Mouse (Mus musculus) left cerebral cortex, adult 8-10 months (tissue): ENCODE measurements around the gene Dcdc2b. TPM values are rescaled to one million over a fixed set of nuclear protein-coding genes. Genes with fewer than 3 reads are reported as not detected.

ENCODE experiments used
- DNase-seq, 2 experiments: peaks; one replicate each; pipeline ENCODE4 v3.0.0; 2022; ENCODE audit warnings: low spot score in 2 of 2
- total RNA-seq, 4 experiments: library from RNA; stranded (reverse); gene quantifications; 2 replicates each; pipeline ENCODE4 v1.2.4; 2022

The Dcdc2b gene
- total RNA-seq, 4 experiments from 2014 or later = 2.2 to 4.9 (median 3.9) TPM

GRCm38 (mm10) chr4:129622120-129622802 lies 8.2 kb upstream of the Dcdc2b start:
- no peak for DNase-seq

- no peak for DNase-seq
Measured at GRCm38 (mm10) chr4:129621283-129621841, 7.3 kb upstream of the Dcdc2b start.

DNA sequence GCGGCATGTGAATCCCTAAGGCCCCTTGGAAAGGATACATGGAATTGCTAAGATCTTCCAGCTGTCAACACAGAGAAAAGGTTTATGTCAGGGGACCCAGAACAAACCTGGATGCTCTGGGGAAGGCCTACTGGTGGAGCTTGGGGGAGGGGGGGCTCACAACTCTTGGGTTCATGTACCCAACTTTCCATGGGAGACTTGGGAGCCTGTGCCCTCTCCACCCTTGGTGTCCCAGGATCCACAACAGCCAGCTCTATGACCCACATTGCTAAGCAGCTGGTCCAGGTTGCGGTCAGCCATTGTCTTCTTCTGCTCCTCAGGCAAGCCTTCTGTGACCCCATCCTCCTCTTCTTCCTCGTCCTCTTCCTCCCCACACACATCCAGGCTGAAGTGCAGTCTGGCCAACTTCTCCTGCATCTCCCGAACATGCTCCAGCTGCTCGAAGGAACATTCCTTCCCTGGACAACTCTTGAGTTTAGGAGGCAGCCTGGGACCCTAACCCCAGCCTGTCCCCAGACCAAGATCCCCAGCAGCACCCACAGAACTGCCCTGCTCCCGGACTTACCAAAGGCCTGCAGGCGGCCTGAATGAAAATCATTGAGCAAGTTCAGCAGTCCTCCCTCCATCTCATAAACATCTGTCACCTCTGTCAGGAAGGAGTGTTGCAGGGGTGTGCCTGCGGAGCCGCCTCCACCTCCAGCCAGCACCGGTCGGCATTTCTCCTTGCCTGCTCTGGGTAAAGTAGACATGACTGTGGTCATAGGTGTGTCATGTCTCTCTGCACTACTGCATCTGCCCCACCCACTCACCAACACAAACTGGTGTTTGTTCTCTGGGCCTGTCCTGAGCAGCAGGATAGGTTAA lies 6.6 kb upstream of the Dcdc2b start:
- DNase-seq = no peak

DNA sequence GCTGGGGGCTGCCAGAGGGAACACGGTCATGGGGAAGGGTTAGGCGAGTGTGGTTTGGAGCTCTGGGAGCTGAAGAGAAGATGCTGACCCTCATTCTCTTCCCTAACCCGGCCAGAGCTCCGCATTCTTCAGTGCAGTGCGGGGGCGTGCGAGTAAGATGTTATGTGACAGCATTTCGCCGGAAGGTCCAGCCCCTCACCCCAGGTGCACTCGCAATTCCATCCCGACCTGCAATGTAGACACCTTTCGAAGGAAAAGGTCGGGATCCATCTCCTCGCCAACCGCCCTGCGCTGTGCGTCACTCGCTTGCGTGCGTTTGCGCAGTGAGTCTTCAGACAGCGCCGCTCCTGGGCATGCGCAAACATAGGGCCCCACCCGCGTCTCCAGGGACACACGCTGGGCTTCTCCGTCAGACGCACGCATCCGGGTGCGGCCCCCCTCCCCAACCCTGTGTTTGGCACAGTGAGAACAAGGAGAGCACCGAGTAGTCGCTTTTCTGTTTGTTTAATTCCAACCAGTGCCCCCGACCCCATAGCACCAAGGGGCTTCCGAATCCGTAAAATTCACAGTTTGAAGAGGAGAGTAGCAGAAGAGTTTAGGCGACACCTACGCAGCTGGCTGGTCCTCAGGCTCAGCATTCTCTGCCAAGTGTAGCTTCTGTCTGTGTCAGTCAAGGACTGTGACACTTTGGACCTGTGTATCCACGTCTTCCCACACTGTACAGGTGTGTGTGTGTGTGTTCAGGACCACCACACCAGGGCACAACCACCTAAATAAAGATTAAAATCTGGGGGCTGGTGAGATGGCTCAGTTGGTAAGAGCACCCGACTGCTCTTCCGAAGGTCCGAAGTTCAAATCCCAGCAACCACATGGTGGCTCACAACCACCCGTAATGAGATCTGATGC lies 5.0 kb upstream of the Dcdc2b start, which contains the start of gene Iqcc:
Gene Iqcc (minus strand): TSS at position 314 of the 906 bp plus-strand sequence.
- peak; percentile 92 to 97 for DNase-seq

DNA sequence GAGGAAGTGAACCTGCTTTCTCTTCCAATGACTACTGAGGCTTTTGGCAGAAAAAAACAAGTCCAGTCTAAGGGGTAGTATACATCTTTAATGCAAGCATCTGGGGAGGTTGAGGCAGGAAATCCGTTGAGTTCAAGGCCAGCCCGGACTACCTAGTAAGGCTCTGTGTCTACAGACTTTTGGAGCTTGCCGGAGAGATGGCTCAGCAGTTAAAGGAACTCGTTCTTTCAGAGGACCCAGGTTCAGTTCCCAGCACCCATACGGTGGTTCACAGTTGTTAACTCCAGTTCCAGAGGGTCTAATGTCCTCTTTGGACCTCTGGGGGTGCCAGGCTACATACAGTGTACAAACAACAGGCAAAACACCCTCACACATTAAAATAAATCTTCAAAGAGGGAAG lies 4.0 kb upstream of the Dcdc2b start:
- no peak for DNase-seq

DNA sequence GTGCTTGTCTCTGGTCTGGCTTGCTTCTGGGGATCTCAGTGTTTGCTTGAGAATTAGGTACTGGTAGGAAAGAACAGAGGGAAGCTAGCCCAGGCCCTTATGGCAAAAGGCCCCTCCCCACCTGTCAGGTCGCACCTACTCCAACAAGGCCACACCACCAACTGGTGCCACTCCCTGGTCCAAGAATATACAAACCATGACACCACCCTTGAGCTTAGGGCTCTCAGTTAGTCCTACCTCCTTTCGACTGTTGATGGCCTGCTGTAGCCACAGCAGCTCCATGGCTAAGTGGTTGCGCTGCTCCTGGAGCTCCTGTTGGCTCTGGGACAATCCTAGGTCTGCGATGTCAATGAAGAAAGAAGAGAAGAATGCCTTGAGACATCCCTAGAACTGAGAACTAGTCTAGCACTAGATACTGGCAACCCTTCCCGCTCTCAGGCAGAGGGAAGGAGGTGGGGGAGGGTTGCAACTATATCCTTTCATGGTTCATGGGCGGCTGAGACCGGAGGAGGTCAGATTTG lies 3.1 kb upstream of the Dcdc2b start:
- DNase-seq = no peak

- DNase-seq = no peak
Measured at GRCm38 (mm10) chr4:129616631-129617030, 2.6 kb upstream of the Dcdc2b start.

GRCm38 (mm10) chr4:129615801-129616290 lies 1.8 kb upstream of the Dcdc2b start:
- DNase-seq = no peak

DNA sequence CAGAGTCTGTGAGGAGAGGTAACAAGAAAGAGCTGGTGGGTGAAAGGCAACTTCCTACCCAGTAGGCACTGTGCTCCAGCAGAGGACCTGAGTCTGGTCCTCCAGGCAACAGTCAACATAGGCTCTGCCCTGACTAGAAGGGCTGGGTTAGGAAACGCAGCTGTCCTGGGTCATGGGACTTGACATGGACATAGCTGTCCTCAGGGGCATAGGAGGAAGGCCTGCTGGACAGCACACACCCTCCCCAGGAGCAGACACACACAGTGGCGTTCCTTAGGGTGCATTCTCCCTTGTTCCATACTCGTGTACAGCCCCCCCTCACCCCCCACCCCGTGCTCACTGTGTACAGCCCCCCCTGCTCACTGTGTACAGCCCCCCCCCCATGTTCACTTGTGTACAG lies 3.6 kb downstream of the Dcdc2b start:
- DNase-seq = no peak

DNA sequence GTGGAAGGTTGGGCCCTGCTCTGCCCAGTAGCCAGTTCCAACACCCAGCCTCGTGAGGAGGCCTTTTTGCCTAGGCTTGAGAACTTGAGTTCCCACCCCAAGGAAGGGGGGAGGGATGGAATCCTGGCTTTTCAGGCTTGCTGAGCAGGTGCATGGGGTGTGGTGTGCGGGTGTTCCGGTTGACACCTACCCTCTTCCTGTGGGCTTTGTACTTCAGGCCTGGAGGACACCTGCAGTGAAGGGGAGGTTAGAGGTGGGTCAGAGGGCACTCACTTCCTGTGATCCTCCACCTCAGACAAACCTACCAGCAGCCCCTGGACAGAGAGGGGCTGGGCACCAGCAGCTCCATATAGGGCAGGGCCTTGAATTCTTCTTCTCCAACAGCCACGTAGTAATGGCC lies 4.0 kb downstream of the Dcdc2b start:
- no peak for DNase-seq

- DNase-seq = no peak
Measured at GRCm38 (mm10) chr4:129609139-129609631, 4.9 kb downstream of the Dcdc2b start.

DNA sequence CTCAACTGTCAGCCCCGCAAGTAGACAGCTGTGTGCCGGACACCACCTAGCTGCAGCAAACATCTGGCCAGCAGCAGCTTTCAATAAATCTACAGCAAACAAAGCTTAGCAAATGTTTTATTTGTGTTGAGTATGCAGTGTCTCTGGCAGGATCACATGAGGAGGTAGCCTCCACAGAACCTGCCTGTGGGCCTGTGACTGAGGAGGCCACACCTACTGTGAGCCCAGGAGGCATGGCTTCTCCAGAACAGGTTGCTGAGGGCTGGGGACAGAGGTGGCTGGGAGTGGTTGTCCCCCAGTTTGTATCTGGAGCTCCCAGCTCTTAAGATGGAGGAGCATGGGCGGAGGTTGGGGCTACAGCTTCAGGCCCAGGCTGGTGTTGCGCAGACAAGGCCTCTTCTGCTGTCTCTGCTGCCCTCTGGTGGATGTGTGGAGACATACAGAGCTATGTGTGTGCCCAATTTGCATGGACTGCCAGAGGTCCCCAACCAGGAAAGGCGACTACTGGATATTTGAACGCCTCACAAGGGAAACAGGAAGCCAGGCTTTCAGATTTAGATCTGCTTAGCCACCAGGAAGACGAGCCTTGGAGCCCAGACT lies 5.5 kb downstream of the Dcdc2b start:
- DNase-seq = peak in 1 of 2 experiments; percentile 71

- DNase-seq = peak; percentile 53 to 74
Measured at GRCm38 (mm10) chr4:129600233-129601158, 13.6 kb downstream of the Dcdc2b start, which contains the start of the genes Eif3i and Tmem234. Gene Eif3i, minus strand, starts transcription at chr4:129600648. Gene Tmem234, plus strand, starts transcription at chr4:129600668.

- no peak for DNase-seq
Measured at GRCm38 (mm10) chr4:129588865-129589264, 25.2 kb downstream of the Dcdc2b start.

DNA sequence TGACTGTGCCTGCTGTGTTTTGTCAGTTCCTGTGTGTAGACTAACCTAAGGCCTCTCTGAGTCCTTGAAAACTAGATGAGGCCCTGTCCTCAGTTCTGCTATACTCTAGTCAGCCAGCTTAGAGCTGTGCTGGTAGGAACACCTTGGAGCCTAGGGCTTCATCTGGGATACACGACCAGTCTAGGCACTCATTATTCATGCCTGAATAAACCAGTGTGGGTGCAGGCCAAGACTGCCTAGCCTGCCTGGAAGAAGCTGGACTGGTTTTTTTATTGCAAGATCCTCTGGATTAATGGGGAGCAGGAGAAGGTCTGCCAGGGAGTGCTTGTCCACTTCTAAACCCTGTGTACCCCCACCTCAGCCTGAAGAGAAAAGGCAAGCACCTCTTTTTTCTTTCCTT lies 27.1 kb downstream of the Dcdc2b start:
- no peak for DNase-seq

- no peak for DNase-seq
Measured at GRCm38 (mm10) chr4:129585773-129586172, 28.3 kb downstream of the Dcdc2b start.

DNA sequence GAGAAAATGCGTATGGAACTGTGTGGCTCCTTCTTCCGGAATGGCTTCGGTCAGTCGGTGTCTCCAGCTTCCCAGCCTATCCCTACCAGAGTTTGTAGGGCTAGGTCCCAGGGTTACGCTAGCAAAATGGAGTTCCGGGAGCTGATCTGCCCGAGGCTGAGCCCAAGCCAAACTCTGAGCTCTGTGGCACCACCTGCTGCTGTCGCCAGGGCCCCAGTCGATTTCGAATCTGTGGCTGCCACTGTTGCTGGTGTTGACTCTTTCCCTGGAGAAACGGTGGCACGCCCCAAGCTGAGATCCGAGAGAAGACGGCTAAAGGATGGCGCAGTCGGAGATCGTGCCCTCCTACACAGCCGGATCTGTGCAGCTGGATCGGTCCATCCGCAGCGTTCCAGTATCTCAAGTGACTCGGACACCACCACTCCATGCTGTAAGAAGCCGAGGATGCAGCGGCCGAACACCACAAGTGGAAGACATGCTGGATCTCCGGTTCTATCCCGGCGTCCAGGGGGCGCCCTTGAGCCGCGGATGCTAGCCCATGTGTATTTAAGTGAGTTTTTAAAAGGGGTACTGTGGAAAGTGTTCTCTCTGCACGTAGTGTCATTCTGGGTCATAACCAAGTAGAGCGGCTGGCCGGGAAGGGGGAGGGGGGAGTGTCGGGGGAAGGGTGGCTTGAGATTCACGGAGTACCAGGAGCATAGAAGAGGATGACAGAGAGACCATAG lies 29.0 kb downstream of the Dcdc2b start:
- peak; percentile 54 to 76 for DNase-seq

GRCm38 (mm10) chr4:129584370-129584769 lies 29.7 kb downstream of the Dcdc2b start:
- DNase-seq = no peak
